Mouse (Mus musculus) bone marrow macrophage, adult 2 months (primary cell): Measurements from ENCODE around the gene Rps28.

Experiments
- CTCF ChIP-seq: IDR thresholded peaks from 2 replicates; pipeline ENCODE4 v1.5.1; 2012; ENCODE audit warnings: low read depth, mild to moderate bottlenecking, low read length, moderate library complexity
- POLR2A ChIP-seq: IDR thresholded peaks from 2 replicates; pipeline ENCODE4 v1.6.1; 2012; ENCODE audit warnings: mild to moderate bottlenecking, low read depth, low read length, borderline replicate concordance

GRCm38 (mm10) chr17:33798306-33798705, 26.1 kb downstream of the Rps28 start:
- TF ChIP-seq CTCF, result no peak
- no peak for TF ChIP-seq POLR2A
